Mouse (Mus musculus) erythroblast, embryonic 14.5 days (primary cell): ENCODE data around the gene Fry.

ENCODE experiments used
- GATA1 ChIP-seq: IDR thresholded peaks from 2 replicates; pipeline ENCODE4 v1.6.1; 2012; ENCODE audit warnings: low read length, inconsistent platforms, mixed read lengths
- TAL1 ChIP-seq: IDR thresholded peaks from 3 replicates; pipeline ENCODE4 v1.6.1; 2012; ENCODE audit warnings: low read length, inconsistent platforms, mixed read lengths

DNA sequence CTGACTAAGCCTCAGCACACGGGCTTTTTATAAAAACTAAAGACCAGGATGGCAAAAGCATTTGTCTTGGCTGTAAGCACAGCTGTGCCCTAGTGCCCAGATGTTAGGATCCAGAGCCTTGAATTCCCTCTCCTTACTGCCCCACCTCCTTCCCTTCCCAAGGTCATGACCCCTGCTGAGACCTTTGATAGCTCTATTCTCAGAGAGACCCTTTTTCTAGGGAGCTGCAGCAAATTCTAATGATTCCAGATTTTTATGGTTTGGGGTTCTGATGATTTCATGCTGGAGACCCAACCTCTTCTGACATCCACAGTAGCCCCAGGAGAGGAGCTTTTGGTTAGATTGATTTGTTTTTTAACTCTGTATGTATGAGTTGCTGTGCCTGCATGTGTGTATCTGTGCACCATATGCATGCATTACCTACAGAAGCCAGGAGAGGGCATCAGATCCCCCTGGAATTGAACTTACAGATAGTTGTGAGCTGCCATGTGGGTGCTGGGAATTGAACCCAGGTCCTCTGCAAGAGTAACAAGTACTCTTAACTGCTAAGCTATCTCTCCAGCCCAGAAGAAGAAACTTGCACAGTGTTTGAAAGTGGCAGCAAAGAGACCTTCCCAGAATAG is 333.7 kb downstream of the Fry start:
- TF ChIP-seq GATA1 (no peak), TAL1 (no peak)
